Mouse (Mus musculus) hindbrain, postnatal 0 days (tissue): ENCODE measurements around the gene Plin5. TPM values are rescaled to one million over a fixed set of nuclear protein-coding genes. Genes with fewer than 3 reads are reported as not detected.

ENCODE experiments used
- ATAC-seq: fragments of 200-750 bp; cut with Nextera tagmentation; 2 replicates; pipeline ENCODE4 v1.8.0; 2017; ENCODE audit warnings: mild to moderate bottlenecking, moderate TSS enrichment, moderate library complexity
- DNase-seq: peaks from one replicate; pipeline ENCODE4 v3.0.0-alpha.2; 2015; ENCODE audit warnings: low spot score
- H3K27ac ChIP-seq: fragments of 300-500 bp; sonication (generic); 2 replicates; pipeline ENCODE4 v1.5.1; 2014; ENCODE audit warnings: mild to moderate bottlenecking
- H3K27me3 ChIP-seq: fragments of 300-500 bp; sonication (generic); 2 replicates; pipeline ENCODE4 v1.6.1; 2014; ENCODE audit warnings: low read length, mixed read lengths; ENCODE audit not compliant: insufficient read depth
- H3K36me3 ChIP-seq: fragments of 300-500 bp; sonication (generic); 2 replicates; pipeline ENCODE4 v1.6.1; 2014; ENCODE audit warnings: low read length, mixed read lengths; ENCODE audit not compliant: insufficient read depth
- H3K4me1 ChIP-seq: fragments of 300-500 bp; sonication (generic); 2 replicates; pipeline ENCODE4 v1.6.1; 2014; ENCODE audit warnings: antibody characterized with exemption, low read length, mixed read lengths; ENCODE audit not compliant: insufficient read depth
- H3K4me2 ChIP-seq: fragments of 300-500 bp; sonication (generic); 2 replicates; pipeline ENCODE4 v1.6.1; 2014; ENCODE audit warnings: low read depth, mild to moderate bottlenecking, low read length, moderate library complexity, mixed read lengths
- H3K4me3 ChIP-seq: fragments of 300-500 bp; sonication (generic); 2 replicates; pipeline ENCODE4 v1.5.1; 2014; ENCODE audit warnings: low read length
- H3K9ac ChIP-seq: fragments of 300-500 bp; sonication (generic); replicated peaks from 2 replicates; pipeline ENCODE4 v1.6.1; 2014; ENCODE audit warnings: mild to moderate bottlenecking, low read length, moderate library complexity, mixed read lengths
- H3K9me3 ChIP-seq: fragments of 300-500 bp; sonication (generic); 2 replicates; pipeline ENCODE4 v1.6.1; 2016; ENCODE audit warnings: low read length, mixed read lengths
- CTCF ChIP-seq: IDR thresholded peaks from 2 replicates; pipeline ENCODE4 v1.5.1; 2016; ENCODE audit warnings: antibody characterized with exemption, control low read depth, low read depth
- WGBS: fragments of 180-500 bp; shearing (Covaris S2); extraction: QIAGEN DNeasy Blood & Tissue Kit; methylation state at CpG from one replicate; pipeline ENCODE4 v1.1.7; 2014; 5-methylcytosine and 5-hydroxymethylcytosine counted together
- polyA plus RNA-seq: library from polyadenylated mRNA; unstranded; fragments of >200 nt; fragmentation: Nextera tagmentation; extraction: Ambion mirVana; gene quantifications from 2 replicates; pipeline ENCODE4 v1.2.1, GENCODE M21; 2015
- total RNA-seq: library from RNA; depleted of rRNA; stranded (reverse); fragments of >200 nt; gene quantifications from 2 replicates; pipeline ENCODE4 v1.2.3, GENCODE M21; 2014

Plin5 gene
- total and polyA plus RNA-seq, 2 experiments from 2014 or later = 3.3 to 4.4 TPM

- Histone ChIP-seq H3K36me3 (peaks cover 40% of the 10 kb centered on the region), H3K4me2 (no peak overlapping the region), H3K27ac (no peak overlapping the region), H3K27me3 (no peaks in the 10 kb centered on the region), H3K4me1 (no peaks in the 10 kb centered on the region), H3K4me3 (no peak overlapping the region), H3K9ac (no peak overlapping the region), H3K9me3 (no peaks in the 10 kb centered on the region)
- WGBS = 94% methylated on average over 8 of the region's 8 CpGs
- ATAC-seq (no peak), DNase-seq (no peak)
- TF ChIP-seq CTCF = no peak
Observed at GRCm38 (mm10) chr17:56103465-56104285, 13.7 kb downstream of the Plin5 start.

- TF ChIP-seq CTCF = no peak
- H3K4me1 ChIP-seq = no peaks in the 10 kb centered on the region
- H3K4me3 ChIP-seq = no peak overlapping the region
- H3K27ac ChIP-seq = no peak overlapping the region
- no peak for ATAC-seq
- H3K9ac ChIP-seq = no peak overlapping the region
- 96% methylated on average over 9 of the region's 9 CpGs for WGBS
- no peaks in the 10 kb centered on the region for H3K9me3 ChIP-seq
- DNase-seq = no peak
- H3K27me3 ChIP-seq = no peaks in the 10 kb centered on the region
- H3K36me3 ChIP-seq = peaks cover 47% of the 10 kb centered on the region
- no peak overlapping the region for H3K4me2 ChIP-seq
Observed at GRCm38 (mm10) chr17:56102927-56103326, 14.5 kb downstream of the Plin5 start.

GRCm38 (mm10) chr17:56102158-56102557, 15.2 kb downstream of the Plin5 start:
- no peaks in the 10 kb centered on the region for H3K4me1 ChIP-seq
- H3K9ac ChIP-seq = no peak overlapping the region
- H3K4me3 ChIP-seq = no peak overlapping the region
- ATAC-seq = no peak
- peaks cover 53% of the 10 kb centered on the region for H3K36me3 ChIP-seq
- no peak for TF ChIP-seq CTCF
- 90% methylated on average over 5 of the region's 5 CpGs for WGBS
- H3K4me2 ChIP-seq = no peak overlapping the region
- H3K27me3 ChIP-seq = no peaks in the 10 kb centered on the region
- no peak overlapping the region for H3K27ac ChIP-seq
- H3K9me3 ChIP-seq = no peaks in the 10 kb centered on the region
- no peak for DNase-seq

GRCm38 (mm10) chr17:56100811-56101210, 16.6 kb downstream of the Plin5 start:
- peaks cover 66% of the 10 kb centered on the region for H3K36me3 ChIP-seq
- no peak for ATAC-seq
- TF ChIP-seq CTCF = no peak
- H3K4me2 ChIP-seq = no peak overlapping the region
- H3K9ac ChIP-seq = no peak overlapping the region
- DNase-seq = no peak
- WGBS = 89% methylated on average over 3 of the region's 3 CpGs
- no peak overlapping the region for H3K27ac ChIP-seq
- H3K4me1 ChIP-seq = no peaks in the 10 kb centered on the region
- H3K9me3 ChIP-seq = no peaks in the 10 kb centered on the region
- H3K4me3 ChIP-seq = no peak overlapping the region
- H3K27me3 ChIP-seq = no peaks in the 10 kb centered on the region

GRCm38 (mm10) chr17:56098711-56099572, 18.5 kb downstream of the Plin5 start:
- Histone ChIP-seq H3K9me3 (no peaks in the 10 kb centered on the region), H3K27me3 (no peaks in the 10 kb centered on the region), H3K27ac (no peak overlapping the region), H3K4me3 (no peak overlapping the region), H3K9ac (no peak overlapping the region), H3K4me2 (no peak overlapping the region), H3K4me1 (no peaks in the 10 kb centered on the region), H3K36me3 (peaks cover 69% of the 10 kb centered on the region)
- DNase-seq (no peak), ATAC-seq (no peak)
- 92% methylated on average over 15 of the region's 15 CpGs for WGBS
- TF ChIP-seq CTCF = peak; percentile 30

GRCm38 (mm10) chr17:56098180-56098579, 19.2 kb downstream of the Plin5 start:
- TF ChIP-seq CTCF = no peak
- Histone ChIP-seq H3K9ac (no peak overlapping the region), H3K9me3 (no peaks in the 10 kb centered on the region), H3K36me3 (peaks cover 69% of the 10 kb centered on the region), H3K4me3 (no peak overlapping the region), H3K4me1 (no peaks in the 10 kb centered on the region), H3K4me2 (no peak overlapping the region), H3K27me3 (no peaks in the 10 kb centered on the region), H3K27ac (no peak overlapping the region)
- DNase-seq (no peak), ATAC-seq (no peak)
- WGBS = 92% methylated on average over 8 of the region's 8 CpGs
